Mouse (Mus musculus) heart, embryonic 12.5 days (tissue): ENCODE data around the gene Inpp5f. TPM values are rescaled to one million over a fixed set of nuclear protein-coding genes. Genes with fewer than 3 reads are reported as not detected.
A peak's percentile ranks its signal among the peaks of the same experiment; 100 is the strongest.
"Not testable (repeated sequence)": the region's sequence is repeated elsewhere in the genome, so short reads cannot be mapped to it uniquely, and the experiment has no call there.

Experiments used
- ATAC-seq: fragments of 200-750 bp; cut with Nextera tagmentation; 2 replicates; pipeline ENCODE4 v1.8.0; 2017; ENCODE audit warnings: moderate TSS enrichment, moderate library complexity; ENCODE audit not compliant: insufficient number of reproducible peaks, low FRiP score
- H3K27ac ChIP-seq: fragments of 300-500 bp; sonication (generic); 2 replicates; pipeline ENCODE4 v1.5.1; 2016; ENCODE audit warnings: mild to moderate bottlenecking, moderate library complexity; ENCODE audit not compliant: poor library complexity, severe bottlenecking
- H3K27me3 ChIP-seq: fragments of 300-500 bp; sonication (generic); replicated peaks from 2 replicates; pipeline ENCODE4 v1.6.1; 2016; ENCODE audit warnings: mild to moderate bottlenecking, moderate library complexity
- H3K36me3 ChIP-seq: fragments of 300-500 bp; sonication (generic); 2 replicates; pipeline ENCODE4 v1.6.1; 2016; ENCODE audit warnings: mild to moderate bottlenecking, moderate library complexity
- H3K4me1 ChIP-seq: fragments of 300-500 bp; sonication (generic); replicated peaks from 2 replicates; pipeline ENCODE4 v1.6.1; 2016; ENCODE audit warnings: mild to moderate bottlenecking
- H3K4me2 ChIP-seq: fragments of 300-500 bp; sonication (generic); 2 replicates; pipeline ENCODE4 v1.6.1; 2016; ENCODE audit warnings: mild to moderate bottlenecking, moderate library complexity
- H3K4me3 ChIP-seq: fragments of 300-500 bp; sonication (generic); 2 replicates; pipeline ENCODE4 v1.5.1; 2016; ENCODE audit warnings: mild to moderate bottlenecking
- H3K9ac ChIP-seq: fragments of 300-500 bp; sonication (generic); 2 replicates; pipeline ENCODE4 v1.6.1; 2016; ENCODE audit warnings: mild to moderate bottlenecking, moderate library complexity
- H3K9me3 ChIP-seq: fragments of 300-500 bp; sonication (generic); replicated peaks from 2 replicates; pipeline ENCODE4 v1.6.1; 2016; ENCODE audit warnings: mild to moderate bottlenecking, moderate library complexity
- WGBS: fragments of 180-500 bp; shearing (Covaris S2); methylation state at CpG from one replicate; pipeline ENCODE4 v1.1.7; 2016; 5-methylcytosine and 5-hydroxymethylcytosine counted together
- polyA plus RNA-seq: library from polyadenylated mRNA; unstranded; fragments of >200 nt; fragmentation: Nextera tagmentation; extraction: Ambion mirVana; gene quantifications from 2 replicates; pipeline ENCODE4 v1.2.1, GENCODE M21; 2016

Gene Inpp5f
- polyA plus RNA-seq, 1 experiment from 2014 or later: 12.1 TPM

DNA sequence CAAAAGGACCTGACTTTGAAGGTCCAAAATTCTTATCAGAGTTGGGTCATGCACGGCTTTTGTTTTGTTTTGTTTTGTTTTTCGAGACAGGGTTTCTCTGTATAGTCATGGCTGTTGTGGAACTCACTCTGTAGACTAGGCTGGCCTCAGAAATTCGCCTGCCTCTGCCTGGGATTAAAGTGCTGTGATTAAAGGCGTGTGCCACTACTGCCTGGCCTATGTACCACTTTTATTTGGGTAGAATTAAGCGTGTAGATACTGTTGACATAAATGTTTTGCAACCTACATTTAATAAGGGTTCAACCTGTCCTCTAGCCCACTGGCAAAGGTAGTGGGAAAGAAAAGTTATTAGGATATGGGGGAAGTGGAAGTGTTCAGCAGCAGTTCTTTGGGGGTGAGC is 12.1 kb upstream of the Inpp5f start:
- Histone ChIP-seq H3K27ac (no peak overlapping the region), H3K4me3 (no peak overlapping the region), H3K27me3 (no peaks in the 10 kb centered on the region), H3K4me2 (no peak overlapping the region), H3K4me1 (no peaks in the 10 kb centered on the region), H3K9me3 (peaks cover 13% of the 10 kb centered on the region; the same call in 1 of the 2 replicates), H3K9ac (no peak overlapping the region), H3K36me3 (no peaks in the 10 kb centered on the region)
- 70% methylated on average over 5 of the region's 5 CpGs for WGBS
- no peak for ATAC-seq

DNA sequence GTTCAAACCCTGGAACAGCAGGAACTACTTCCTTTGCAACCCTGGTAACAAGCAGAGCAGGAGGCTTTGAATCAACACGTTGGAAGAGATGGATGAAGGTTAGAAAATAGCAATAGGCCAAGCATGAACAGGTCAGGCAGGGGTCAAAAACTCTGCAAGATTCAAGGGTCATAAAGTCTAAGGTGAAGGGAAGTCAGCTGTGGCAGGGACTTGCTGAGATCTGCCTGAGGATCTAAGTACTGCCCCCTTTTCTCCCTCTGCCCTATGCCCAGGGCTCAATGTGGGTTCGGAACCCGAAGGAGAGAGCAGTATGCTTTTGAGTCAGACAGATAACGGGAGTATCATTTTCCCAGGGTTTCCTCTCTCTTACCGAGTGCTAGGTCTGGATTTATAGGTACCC is 9.3 kb upstream of the Inpp5f start:
- Histone ChIP-seq H3K4me1 (no peaks in the 10 kb centered on the region), H3K4me3 (no peak overlapping the region)
- WGBS: 72% methylated on average over 5 of the region's 5 CpGs

DNA sequence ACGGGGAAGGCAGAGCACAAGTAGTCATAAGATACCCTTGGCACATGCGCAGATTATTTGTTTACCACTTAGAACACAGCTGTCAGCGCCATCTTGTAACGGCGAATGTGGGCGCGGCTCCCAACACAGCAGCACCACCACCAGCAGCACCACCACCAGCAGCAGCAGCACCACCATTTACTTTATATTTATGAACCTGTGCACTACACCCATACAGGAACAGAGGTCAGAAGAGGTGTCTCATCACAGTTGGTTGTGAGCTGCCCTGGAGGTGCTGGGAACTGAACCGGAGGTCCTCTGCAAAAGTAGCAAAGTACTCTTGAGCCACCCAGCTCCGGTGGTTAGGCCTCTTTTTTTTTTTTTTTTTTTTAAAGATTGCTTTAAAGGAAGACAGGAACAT is 1.2 kb upstream of the Inpp5f start:
- not testable (repeated sequence) for H3K4me3 ChIP-seq, H3K27ac ChIP-seq, H3K36me3 ChIP-seq, H3K4me2 ChIP-seq, ATAC-seq, H3K9me3 ChIP-seq, H3K27me3 ChIP-seq, H3K9ac ChIP-seq
- H3K4me1 ChIP-seq: peaks cover 13% of the 10 kb centered on the region
- WGBS: 97% methylated on average over 8 of the region's 9 CpGs

More for the DNA sequence above, 9.3 kb upstream of the Inpp5f start:
- H3K27me3 ChIP-seq: no peaks in the 10 kb centered on the region
- peaks cover 13% of the 10 kb centered on the region; the same call in 1 of the 2 replicates for H3K9me3 ChIP-seq
- no peaks in the 10 kb centered on the region for H3K36me3 ChIP-seq
- H3K27ac ChIP-seq: no peak overlapping the region
- no peak for ATAC-seq
- H3K9ac ChIP-seq: no peak overlapping the region
- H3K4me2 ChIP-seq: no peak overlapping the region

DNA sequence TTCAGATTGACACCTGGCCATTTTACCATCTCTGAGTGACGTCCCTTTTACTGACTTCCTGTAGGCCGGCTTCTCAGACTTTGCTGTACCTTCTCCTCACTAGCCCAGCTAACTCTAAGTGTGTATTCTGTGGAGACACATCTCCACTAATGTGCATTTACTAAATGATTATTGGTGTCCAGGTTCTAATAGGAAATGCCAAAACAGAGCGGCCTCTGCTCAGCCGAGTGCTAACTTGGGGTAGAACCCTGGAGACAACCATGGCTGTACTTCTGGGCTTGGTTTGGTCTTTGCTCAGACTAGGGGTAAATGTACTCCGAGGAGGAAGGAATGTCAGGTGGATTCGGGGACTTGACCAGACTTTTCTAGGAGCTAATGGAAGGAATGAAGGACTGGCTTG is 638 bp upstream of the Inpp5f start:
- H3K36me3 ChIP-seq: no peaks in the 10 kb centered on the region
- no peak for ATAC-seq
- no peak overlapping the region for H3K9ac ChIP-seq
- peak overlapping the region; percentile 91 for H3K4me2 ChIP-seq
- H3K27ac ChIP-seq: 0 out of 2 replicates have a peak overlapping the region, but pooled peaks have one; percentile 34
- no peaks in the 10 kb centered on the region for H3K27me3 ChIP-seq
- H3K4me1 ChIP-seq: peaks cover 13% of the 10 kb centered on the region
- peak overlapping the region; percentile 71 for H3K4me3 ChIP-seq
- 89% methylated on average over 6 of the region's 6 CpGs for WGBS
- H3K9me3 ChIP-seq: no peaks in the 10 kb centered on the region; the same call in 1 of the 2 replicates

DNA sequence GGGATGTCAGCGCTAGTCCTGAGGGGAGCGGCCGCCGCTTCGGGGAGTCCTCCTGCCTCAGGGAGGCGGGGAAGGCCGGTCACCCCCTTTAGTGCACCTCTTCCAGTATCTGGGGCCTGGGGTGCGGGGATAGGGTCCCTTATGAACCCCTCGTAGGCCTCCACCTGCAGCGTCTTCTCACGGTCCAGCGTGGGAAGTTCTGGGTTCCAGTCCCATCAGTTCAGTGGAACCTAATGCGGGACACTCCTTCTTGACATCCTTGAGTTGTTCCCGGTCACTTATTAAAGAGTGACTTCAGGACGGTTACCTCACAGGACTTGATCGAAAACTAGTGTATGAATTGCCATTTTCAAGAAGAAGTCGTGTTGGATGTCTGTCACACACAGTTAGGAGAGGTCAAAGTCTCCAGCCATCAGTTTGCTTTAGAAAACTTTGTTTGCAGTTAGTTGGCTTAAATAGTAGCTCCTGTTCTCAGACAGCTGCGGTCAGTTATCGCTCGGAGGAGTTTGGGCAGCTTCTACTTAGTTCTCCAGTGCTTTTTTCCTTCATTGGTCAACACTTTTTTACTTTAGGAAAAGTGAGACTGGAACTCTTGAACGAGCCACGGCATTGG is 777 bp downstream of the Inpp5f start:
- Histone ChIP-seq H3K9me3 (no peaks in the 10 kb centered on the region; the same call in 1 of the 2 replicates), H3K4me1 (peaks cover 13% of the 10 kb centered on the region), H3K27ac (peak overlapping the region; percentile 69; the same call in 1 of the 2 replicates), H3K9ac (peak overlapping the region; percentile 82), H3K36me3 (no peaks in the 10 kb centered on the region), H3K27me3 (no peaks in the 10 kb centered on the region), H3K4me2 (peak overlapping the region; percentile 91), H3K4me3 (peak overlapping the region; percentile 71)
- ATAC-seq: no peak
- 16% methylated on average over 22 of the region's 22 CpGs for WGBS

DNA sequence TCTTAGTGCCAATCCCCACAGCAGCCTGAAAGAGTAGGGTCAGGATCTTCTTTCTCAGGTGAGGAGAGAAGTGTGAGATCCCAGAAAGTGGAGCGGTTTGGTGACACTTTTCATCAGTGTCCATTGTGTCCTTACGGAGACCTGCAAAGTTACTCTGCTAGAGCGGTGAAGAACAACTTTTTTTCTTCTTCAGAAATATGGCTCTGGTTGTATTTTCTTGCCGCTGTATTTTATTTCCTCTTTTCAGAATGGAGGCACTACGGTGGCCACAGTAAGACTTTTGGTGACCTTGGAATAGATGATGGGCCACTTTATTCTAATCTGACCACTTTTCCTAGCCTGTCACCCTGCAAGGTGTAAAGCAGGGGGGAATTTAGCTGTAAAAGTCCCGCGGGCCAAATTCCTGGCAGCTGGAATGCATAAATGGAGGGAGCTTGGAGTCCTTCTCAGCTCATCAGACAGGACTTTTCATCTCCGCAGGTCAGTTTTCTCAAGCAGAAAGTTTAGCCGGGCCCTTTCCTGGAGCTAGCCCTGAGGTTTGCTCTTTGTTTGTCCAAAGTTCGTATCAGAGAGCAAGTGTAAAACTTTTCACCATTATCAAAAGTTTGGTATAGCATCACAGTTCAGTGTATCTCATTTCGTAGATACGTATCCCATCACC is 1.5 kb downstream of the Inpp5f start:
- Histone ChIP-seq H3K4me3 (peak overlapping the region; percentile 71; the same call in 1 of the 2 replicates), H3K27me3 (no peaks in the 10 kb centered on the region), H3K9ac (no peak overlapping the region), H3K9me3 (no peaks in the 10 kb centered on the region; the same call in 1 of the 2 replicates), H3K36me3 (no peaks in the 10 kb centered on the region), H3K4me2 (peak overlapping the region; percentile 91), H3K4me1 (peaks cover 18% of the 10 kb centered on the region), H3K27ac (no peak overlapping the region)
- ATAC-seq: no peak
- WGBS: 70% methylated on average over 12 of the region's 12 CpGs

DNA sequence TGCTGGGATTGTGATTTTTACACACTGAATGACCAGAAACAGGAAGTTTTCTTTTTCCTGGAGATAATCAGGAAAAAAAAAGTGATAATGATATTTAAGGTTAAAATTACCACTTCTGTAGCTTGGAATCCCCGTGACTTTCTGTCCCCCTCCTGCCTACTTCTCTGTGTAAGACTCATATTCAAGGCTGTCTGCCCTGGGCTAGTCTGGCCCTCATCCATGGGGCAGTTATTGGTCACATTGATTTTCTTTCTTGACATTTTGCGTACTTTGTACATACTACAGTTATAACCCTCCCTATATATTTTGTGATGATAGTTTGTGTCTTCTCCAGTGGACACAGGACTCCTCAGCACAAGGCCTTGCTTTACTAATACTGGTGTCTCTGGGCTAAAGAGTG is 2.5 kb downstream of the Inpp5f start:
- 72% methylated on average over 2 of the region's 2 CpGs for WGBS
- no peaks in the 10 kb centered on the region for H3K36me3 ChIP-seq
- H3K4me2 ChIP-seq: no peak overlapping the region
- no peak overlapping the region for H3K9ac ChIP-seq
- peaks cover 18% of the 10 kb centered on the region for H3K4me1 ChIP-seq
- H3K9me3 ChIP-seq: no peaks in the 10 kb centered on the region; the same call in 1 of the 2 replicates
- no peak overlapping the region for H3K27ac ChIP-seq
- H3K27me3 ChIP-seq: no peaks in the 10 kb centered on the region
- no peak for ATAC-seq
- no peak overlapping the region for H3K4me3 ChIP-seq

DNA sequence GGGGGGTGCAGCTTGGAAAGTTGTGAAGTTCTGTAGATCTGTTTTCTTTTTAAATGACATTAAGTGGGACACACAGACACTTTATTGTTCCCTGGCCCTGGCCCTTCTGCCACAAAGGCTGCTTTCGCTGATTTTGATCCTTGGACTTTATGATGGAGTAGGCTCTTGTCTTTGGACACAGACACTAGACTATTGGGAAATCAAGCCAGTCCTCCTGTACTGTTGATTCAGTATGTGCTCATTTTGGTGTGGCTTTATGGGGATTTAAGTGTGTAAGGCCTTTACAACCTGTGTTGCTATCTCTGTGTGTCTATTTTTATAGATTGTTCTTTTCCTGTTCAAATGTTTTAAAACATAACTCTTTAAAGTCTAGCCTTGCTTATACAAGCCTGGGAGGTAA is 6.5 kb downstream of the Inpp5f start:
- Histone ChIP-seq H3K36me3 (no peaks in the 10 kb centered on the region), H3K9ac (no peak overlapping the region), H3K4me3 (no peak overlapping the region), H3K27ac (no peak overlapping the region), H3K9me3 (no peaks in the 10 kb centered on the region), H3K4me1 (peaks cover 20% of the 10 kb centered on the region), H3K27me3 (no peaks in the 10 kb centered on the region), H3K4me2 (no peak overlapping the region)
- no peak for ATAC-seq
- WGBS: 76% methylated on average over 1 of the region's 1 CpGs

DNA sequence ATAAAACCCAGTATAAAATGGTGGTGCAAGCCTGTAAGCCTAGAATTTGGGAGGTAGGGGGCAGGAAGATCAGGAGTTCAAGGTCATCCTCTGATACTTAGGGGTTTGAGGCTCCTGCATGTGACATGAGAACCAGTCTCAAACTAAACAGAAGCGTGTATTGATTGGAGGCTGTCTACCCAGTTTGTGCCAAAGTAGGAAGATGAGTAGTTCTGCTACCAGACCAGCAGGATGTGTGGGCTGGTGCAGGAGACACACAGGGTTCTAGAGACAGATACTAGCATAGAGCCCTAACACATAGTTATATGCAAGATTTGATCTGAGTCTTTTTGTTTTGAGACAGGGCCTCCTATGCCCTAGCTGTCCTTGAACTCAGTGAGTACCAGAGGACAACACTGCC is 9.1 kb downstream of the Inpp5f start:
- 86% methylated on average over 1 of the region's 1 CpGs for WGBS
- Histone ChIP-seq H3K4me2 (no peak overlapping the region), H3K9ac (no peak overlapping the region), H3K9me3 (no peaks in the 10 kb centered on the region), H3K4me3 (no peak overlapping the region), H3K27me3 (no peaks in the 10 kb centered on the region), H3K4me1 (peaks cover 22% of the 10 kb centered on the region), H3K36me3 (no peaks in the 10 kb centered on the region), H3K27ac (no peak overlapping the region)
- no peak for ATAC-seq

DNA sequence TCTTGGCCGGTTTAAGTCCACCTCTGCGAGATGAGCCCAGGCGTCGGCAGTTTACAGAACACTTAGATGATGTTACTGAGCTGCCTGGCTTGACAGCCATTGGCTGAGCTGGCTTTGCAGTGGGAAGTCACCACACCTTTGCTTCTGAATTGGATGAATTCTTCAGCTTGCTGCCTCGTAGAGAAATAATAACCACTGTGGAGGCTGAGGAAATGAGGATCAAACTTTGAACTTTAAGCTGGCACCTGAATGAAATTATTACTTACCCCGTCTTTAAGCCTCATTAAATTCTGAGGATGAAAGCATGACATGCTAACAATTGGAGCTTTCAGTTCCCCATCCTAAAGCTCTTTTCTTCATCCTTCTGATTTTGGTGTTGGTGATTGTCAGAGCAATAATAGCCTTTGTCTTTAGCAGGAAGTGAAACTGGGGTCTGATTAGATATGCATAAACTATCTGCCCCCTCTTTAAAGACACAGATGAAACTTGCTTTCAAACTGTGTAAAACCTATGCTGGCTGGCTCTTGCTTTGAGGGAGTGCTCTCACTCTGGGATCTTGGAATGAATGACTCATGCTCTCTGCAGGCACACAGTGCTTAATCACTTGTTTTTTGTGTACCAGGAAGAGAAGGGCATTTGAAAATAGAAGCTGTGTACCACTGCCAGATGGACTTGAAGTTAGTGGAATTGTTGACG is 11.3 kb downstream of the Inpp5f start:
- no peak overlapping the region for H3K9ac ChIP-seq

DNA sequence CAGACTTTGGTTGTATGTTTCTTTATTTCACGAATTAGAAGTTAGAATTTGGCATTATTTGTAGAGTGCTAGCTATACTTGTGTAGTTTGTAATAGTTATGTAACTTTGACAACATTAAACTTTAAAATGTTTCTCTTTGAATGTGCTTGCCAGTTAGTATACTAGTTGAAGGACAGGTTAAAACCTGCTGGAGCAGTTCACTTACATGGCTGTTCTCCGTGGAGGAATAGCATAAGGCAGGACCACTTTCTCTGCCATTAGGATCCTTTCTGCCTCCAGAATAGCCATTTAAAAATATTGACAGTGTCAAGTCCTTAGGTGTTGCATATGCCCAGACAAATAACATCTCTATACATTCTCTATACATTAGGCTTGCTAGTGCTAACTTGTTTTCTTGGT is 11.9 kb downstream of the Inpp5f start:
- Histone ChIP-seq H3K27ac (peak overlapping the region; percentile 73), H3K36me3 (no peaks in the 10 kb centered on the region)
- WGBS: 65% methylated on average over 2 of the region's 2 CpGs

More for the DNA sequence above, 11.3 kb downstream of the Inpp5f start:
- Histone ChIP-seq H3K4me3 (no peak overlapping the region), H3K4me2 (no peak overlapping the region), H3K4me1 (peaks cover 19% of the 10 kb centered on the region), H3K9me3 (no peaks in the 10 kb centered on the region), H3K27ac (peak overlapping the region; percentile 73), H3K27me3 (no peaks in the 10 kb centered on the region), H3K36me3 (no peaks in the 10 kb centered on the region)
- WGBS: 52% methylated on average over 7 of the region's 7 CpGs
- ATAC-seq: no peak

More for the DNA sequence above, 11.9 kb downstream of the Inpp5f start:
- H3K4me1 ChIP-seq: peaks cover 17% of the 10 kb centered on the region
- no peaks in the 10 kb centered on the region for H3K9me3 ChIP-seq
- H3K9ac ChIP-seq: no peak overlapping the region
- no peak overlapping the region for H3K4me2 ChIP-seq
- no peak overlapping the region for H3K4me3 ChIP-seq
- ATAC-seq: no peak
- no peaks in the 10 kb centered on the region for H3K27me3 ChIP-seq
